Mouse (Mus musculus) urinary bladder, adult 18-20 months (tissue): ENCODE measurements around the gene Cpsf4.
"Not testable (repeated sequence)": the region's sequence is repeated elsewhere in the genome, so short reads cannot be mapped to it uniquely, and the experiment has no call there.

Experiments
- DNase-seq, 2 experiments: peaks; one replicate each; pipeline ENCODE4 v3.0.0; 2022; ENCODE audit warnings: low spot score in 2 of 2, mixed read lengths in 2 of 2

The Cpsf4 gene

GRCm38 (mm10) chr5:145166536-145167305 lies at the start of gene Cpsf4, which contains the start of gene Ptcd1:
Gene Cpsf4, plus strand, starts transcription at chr5:145167213.
Gene Ptcd1, minus strand, starts transcription at chr5:145167108.
- peak; percentile 98 to 100 for DNase-seq

- no peak for DNase-seq
Measured at GRCm38 (mm10) chr5:145118005-145118404, 49.0 kb upstream of the Cpsf4 start.

DNA sequence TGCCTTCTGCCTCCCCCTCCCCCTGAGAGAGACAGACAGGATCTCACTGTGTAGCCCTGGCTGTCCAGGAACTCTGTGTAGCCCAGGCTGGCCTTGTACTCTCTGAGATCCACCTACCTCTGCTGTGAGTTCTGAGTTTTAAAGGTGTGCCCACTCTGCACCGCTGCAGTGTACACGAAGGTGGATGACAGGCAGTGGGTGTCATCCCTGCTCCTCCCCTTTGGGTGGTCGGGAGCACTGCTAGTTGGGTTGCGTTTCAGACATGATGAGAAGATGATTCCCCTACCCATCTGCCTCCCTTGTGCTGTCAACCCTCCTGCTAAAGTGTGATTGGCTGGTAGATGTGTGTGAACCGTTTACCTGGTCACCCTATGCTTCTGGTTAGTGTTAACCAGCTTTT lies 48.6 kb upstream of the Cpsf4 start:
- no peak for DNase-seq

- no peak for DNase-seq
Measured at GRCm38 (mm10) chr5:145119385-145119784, 47.6 kb upstream of the Cpsf4 start.

- no peak for DNase-seq
Measured at GRCm38 (mm10) chr5:145120921-145121320, 46.1 kb upstream of the Cpsf4 start.

DNA sequence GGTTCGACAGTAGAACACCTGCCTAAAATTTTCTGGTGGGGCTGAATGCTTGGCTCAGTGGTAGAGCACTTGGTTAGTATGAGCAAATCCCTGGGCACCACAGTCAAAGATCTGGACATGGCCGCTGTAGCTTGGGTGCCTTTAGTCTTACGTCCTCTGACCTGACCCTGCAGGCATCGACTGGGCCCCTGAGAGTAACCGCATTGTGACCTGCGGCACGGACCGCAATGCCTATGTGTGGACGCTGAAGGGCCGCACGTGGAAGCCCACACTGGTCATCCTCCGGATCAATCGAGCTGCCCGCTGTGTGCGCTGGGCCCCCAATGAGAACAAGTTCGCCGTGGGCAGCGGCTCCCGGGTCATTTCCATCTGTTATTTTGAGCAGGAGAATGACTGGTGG lies 43.6 kb upstream of the Cpsf4 start:
- no peak for DNase-seq

- DNase-seq, result no peak
Measured at GRCm38 (mm10) chr5:145126580-145126979, 40.4 kb upstream of the Cpsf4 start.

- DNase-seq, result no peak
Measured at GRCm38 (mm10) chr5:145129124-145129523, 37.9 kb upstream of the Cpsf4 start.

GRCm38 (mm10) chr5:145129773-145130172 lies 37.2 kb upstream of the Cpsf4 start:
- not testable (repeated sequence) for DNase-seq

GRCm38 (mm10) chr5:145130191-145130590 lies 36.8 kb upstream of the Cpsf4 start:
- no peak for DNase-seq

DNA sequence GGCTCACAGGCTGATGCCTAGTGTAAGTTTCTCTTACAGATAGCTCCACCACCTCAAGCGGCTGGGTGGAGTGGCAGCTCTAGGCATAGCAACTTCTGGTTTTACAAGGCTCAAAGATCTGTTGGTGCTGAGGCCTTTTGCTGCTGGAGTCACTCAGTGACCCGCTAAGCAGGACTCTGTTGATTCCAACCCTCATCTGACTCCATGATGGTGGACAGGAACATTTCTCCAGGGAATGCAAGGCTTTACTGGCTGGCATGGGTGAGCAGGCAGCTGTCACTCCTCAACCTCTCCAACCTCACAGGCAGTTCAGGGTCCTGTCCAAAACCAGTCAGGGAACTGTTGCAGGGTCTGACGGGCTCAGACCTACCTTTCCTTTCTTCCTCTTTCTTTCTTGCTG lies 36.0 kb upstream of the Cpsf4 start:
- no peak for DNase-seq

GRCm38 (mm10) chr5:145133275-145133674 lies 33.7 kb upstream of the Cpsf4 start:
- DNase-seq, result not testable (repeated sequence)

DNA sequence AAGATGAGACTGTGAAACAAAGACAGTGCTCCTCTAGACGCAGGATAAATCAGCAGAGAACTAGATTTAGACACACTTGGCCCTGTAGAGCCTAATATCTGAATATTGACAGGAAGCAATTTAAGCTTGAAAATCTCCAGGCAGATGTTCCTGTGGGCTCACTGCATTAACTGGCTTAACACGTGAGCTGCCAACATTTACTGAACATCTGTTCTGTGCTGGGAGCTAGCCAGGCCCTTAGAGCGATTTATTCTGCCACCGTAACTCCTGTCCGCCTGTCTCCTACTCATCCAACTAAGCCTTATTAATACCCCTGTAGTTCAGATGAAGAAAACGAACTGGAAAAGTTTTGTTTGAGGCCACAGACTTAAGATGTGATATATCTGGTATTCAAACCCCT lies 28.2 kb upstream of the Cpsf4 start:
- DNase-seq, result no peak

GRCm38 (mm10) chr5:145139571-145140519 lies 27.2 kb upstream of the Cpsf4 start, which contains the start of the genes Pdap1 and Bud31:
Gene Pdap1, minus strand, starts transcription at chr5:145140238.
Gene Bud31, plus strand, starts transcription at chr5:145140362.
- peak; percentile 92 to 98 for DNase-seq

GRCm38 (mm10) chr5:145140611-145141010 lies 26.4 kb upstream of the Cpsf4 start:
- DNase-seq, result no peak

DNA sequence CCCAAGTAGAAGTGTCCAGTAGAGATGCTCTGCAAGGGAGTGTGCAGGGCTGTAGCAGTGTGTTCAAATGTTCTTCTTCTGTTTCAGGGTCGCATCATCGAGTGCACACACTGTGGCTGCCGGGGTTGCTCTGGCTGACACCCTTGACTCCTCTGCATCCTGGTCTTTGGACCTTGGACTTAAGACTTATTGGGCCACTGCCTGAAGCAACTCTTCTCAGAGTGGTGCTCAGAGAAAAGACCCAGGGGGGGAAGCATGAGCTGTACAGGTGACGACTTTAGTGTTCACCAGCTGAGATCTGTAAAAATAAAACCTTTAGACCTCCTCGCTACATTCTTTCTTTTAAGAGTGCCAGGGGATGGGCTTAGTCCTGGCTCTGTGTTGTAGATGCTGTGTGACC lies 19.3 kb upstream of the Cpsf4 start:
- DNase-seq, result no peak

- no peak for DNase-seq
Measured at GRCm38 (mm10) chr5:145149294-145149693, 17.7 kb upstream of the Cpsf4 start.

GRCm38 (mm10) chr5:145152690-145153089 lies 14.3 kb upstream of the Cpsf4 start:
- DNase-seq, result no peak

DNA sequence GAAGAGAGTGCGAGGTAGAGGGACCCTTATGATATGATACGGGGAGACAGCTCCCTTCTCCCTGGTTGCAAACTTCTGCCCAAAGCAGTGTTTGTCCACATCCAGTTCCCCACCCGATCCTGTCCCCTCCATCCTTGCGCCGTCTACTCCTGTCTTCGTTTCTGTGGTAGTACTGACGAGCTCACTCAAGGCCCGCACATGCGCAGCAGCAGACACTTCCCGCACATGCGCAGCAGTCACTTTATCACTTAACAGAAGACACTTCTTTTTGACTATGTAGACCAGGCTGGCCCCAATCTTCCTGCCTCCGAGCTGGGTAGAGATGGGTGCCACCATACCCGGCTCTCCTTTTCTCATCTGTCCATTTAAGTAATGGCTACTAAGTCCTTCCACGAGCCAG lies 5.7 kb upstream of the Cpsf4 start:
- no peak for DNase-seq

DNA sequence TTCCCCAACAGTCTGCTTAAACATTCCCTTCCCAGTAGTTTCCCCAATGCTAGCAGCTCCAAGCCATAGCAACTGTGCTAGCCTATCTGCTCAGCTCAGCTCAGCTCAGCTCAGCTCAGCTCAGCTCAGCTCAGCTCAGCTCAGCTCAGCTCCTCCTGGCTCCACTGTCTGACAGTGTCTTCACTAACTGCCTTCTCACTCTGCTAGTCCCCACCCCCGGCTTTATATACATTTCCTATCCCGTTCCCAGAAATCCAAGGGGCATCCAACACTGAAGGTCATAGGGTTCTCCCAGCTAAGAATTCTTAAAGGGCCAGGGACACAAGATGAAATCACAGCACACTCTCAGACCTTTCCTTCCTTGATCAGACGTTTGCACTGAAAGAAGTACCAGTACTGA lies 2.3 kb upstream of the Cpsf4 start:
- DNase-seq, result no peak

GRCm38 (mm10) chr5:145165184-145165583 lies 1.8 kb upstream of the Cpsf4 start:
- no peak for DNase-seq

DNA sequence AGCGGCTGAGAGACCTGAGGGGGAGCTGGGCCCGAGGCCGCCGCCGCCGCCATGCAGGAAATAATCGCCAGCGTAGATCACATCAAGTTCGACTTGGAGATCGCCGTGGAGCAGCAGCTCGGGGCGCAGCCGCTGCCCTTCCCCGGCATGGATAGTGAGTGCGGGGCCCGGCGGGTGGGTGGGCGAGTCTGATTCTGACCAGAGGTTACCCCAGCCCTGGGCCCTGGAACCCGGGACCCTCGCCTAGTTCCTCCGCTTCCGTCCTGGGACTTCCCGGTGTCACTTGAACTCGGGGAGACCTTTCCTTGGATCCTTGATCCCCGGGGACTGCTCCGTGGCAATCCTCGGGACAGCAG lies 271 bp downstream of the Cpsf4 start:
- no peak for DNase-seq
